Mouse (Mus musculus): ENCODE results near the gene Golga4.

Gene Golga4

GRCm38 (mm10) chr9:118506020-118506403, at the start of gene Golga4:
Gene Golga4, plus strand, starts transcription at chr9:118506267.
- DNase-seq (ENCODE audit: extremely low read depth, low read depth, low spot score), result no peak

- no peak for DNase-seq (ENCODE audit: extremely low read depth, low read depth, low spot score)
These were observed 49.7 kb upstream of the Golga4 start for GRCm38 (mm10) chr9:118456405-118456804.

GRCm38 (mm10) chr9:118458039-118458438, 48.0 kb upstream of the Golga4 start:
- DNase-seq (ENCODE audit: extremely low read depth, low read depth, low spot score), result no peak

GRCm38 (mm10) chr9:118464031-118464430, 42.0 kb upstream of the Golga4 start:
- DNase-seq (ENCODE audit: extremely low read depth, low read depth, low spot score), result no peak

- no peak for DNase-seq (ENCODE audit: extremely low read depth, low read depth, low spot score)
These were observed 37.8 kb upstream of the Golga4 start for GRCm38 (mm10) chr9:118468301-118468700.

GRCm38 (mm10) chr9:118469272-118469671, 36.8 kb upstream of the Golga4 start:
- no peak for DNase-seq (ENCODE audit: extremely low read depth, low read depth, low spot score)

GRCm38 (mm10) chr9:118471296-118471695, 34.8 kb upstream of the Golga4 start:
- no peak for DNase-seq (ENCODE audit: extremely low read depth, low read depth, low spot score)

- no peak for DNase-seq (ENCODE audit: extremely low read depth, low read depth, low spot score)
These were observed 29.8 kb upstream of the Golga4 start for GRCm38 (mm10) chr9:118476211-118476765.

GRCm38 (mm10) chr9:118476766-118477271, 29.2 kb upstream of the Golga4 start:
- no peak for DNase-seq (ENCODE audit: extremely low read depth, low read depth, low spot score)

- no peak for DNase-seq (ENCODE audit: extremely low read depth, low read depth, low spot score)
These were observed 28.7 kb upstream of the Golga4 start for GRCm38 (mm10) chr9:118477281-118477931.

GRCm38 (mm10) chr9:118477961-118478360, 28.1 kb upstream of the Golga4 start, which contains the start of gene Eomes:
Gene Eomes, plus strand, starts transcription at chr9:118478212.
- no peak for DNase-seq (ENCODE audit: extremely low read depth, low read depth, low spot score)

GRCm38 (mm10) chr9:118478458-118478838, 27.6 kb upstream of the Golga4 start:
- DNase-seq (ENCODE audit: extremely low read depth, low read depth, low spot score), result no peak

- no peak for DNase-seq (ENCODE audit: extremely low read depth, low read depth, low spot score)
These were observed 27.1 kb upstream of the Golga4 start for GRCm38 (mm10) chr9:118478839-118479507.

GRCm38 (mm10) chr9:118479508-118480291, 26.4 kb upstream of the Golga4 start:
- no peak for DNase-seq (ENCODE audit: extremely low read depth, low read depth, low spot score)

GRCm38 (mm10) chr9:118480292-118480690, 25.8 kb upstream of the Golga4 start:
- no peak for DNase-seq (ENCODE audit: extremely low read depth, low read depth, low spot score)

- DNase-seq (ENCODE audit: extremely low read depth, low read depth, low spot score), result no peak
These were observed 23.9 kb upstream of the Golga4 start for GRCm38 (mm10) chr9:118482210-118482609.

- DNase-seq (ENCODE audit: extremely low read depth, low read depth, low spot score), result no peak
These were observed 19.5 kb upstream of the Golga4 start for GRCm38 (mm10) chr9:118486361-118487095.

- no peak for DNase-seq (ENCODE audit: extremely low read depth, low read depth, low spot score)
These were observed 19.0 kb upstream of the Golga4 start for GRCm38 (mm10) chr9:118487096-118487395.

GRCm38 (mm10) chr9:118487636-118488035, 18.4 kb upstream of the Golga4 start:
- DNase-seq (ENCODE audit: extremely low read depth, low read depth, low spot score), result no peak

- DNase-seq (ENCODE audit: extremely low read depth, low read depth, low spot score), result no peak
These were observed 17.8 kb upstream of the Golga4 start for GRCm38 (mm10) chr9:118488138-118488895.

All from fat pad, adult 2 months (tissue).